Mouse (Mus musculus): ENCODE measurements around the gene Naa35. TPM values are rescaled to one million over a fixed set of nuclear protein-coding genes. Genes with fewer than 3 reads are reported as not detected.

Gene Naa35
- 10 to 100 TPM; 27.7 to 34.8 TPM for total RNA-seq (2021)
- long read RNA-seq, experiment 1, transcript Naa35-201 (23 exons, 3,793 nt) = major isoform, 23 of 31 reads
- long read RNA-seq, experiment 1, partial matches to known transcripts = 0 of 31 reads
- long read RNA-seq, experiment 1, other reads (novel, unspliced or antisense) = 8 of 31 reads
- long read RNA-seq, experiment 2, transcript Naa35-201 (23 exons, 3,793 nt) = major isoform, 25 of 28 reads
- long read RNA-seq, experiment 2, partial matches to known transcripts = 0 of 28 reads
- long read RNA-seq, experiment 2, other reads (novel, unspliced or antisense) = 3 of 28 reads

- DNase-seq = peak; percentile 99
Measured at GRCm38 (mm10) chr13:59584947-59585647, at the start of gene Naa35, which contains the start of gene Agtpbp1. Gene Naa35, plus strand, starts transcription at chr13:59585259. Gene Agtpbp1, minus strand, starts transcription at chr13:59585227.

DNA sequence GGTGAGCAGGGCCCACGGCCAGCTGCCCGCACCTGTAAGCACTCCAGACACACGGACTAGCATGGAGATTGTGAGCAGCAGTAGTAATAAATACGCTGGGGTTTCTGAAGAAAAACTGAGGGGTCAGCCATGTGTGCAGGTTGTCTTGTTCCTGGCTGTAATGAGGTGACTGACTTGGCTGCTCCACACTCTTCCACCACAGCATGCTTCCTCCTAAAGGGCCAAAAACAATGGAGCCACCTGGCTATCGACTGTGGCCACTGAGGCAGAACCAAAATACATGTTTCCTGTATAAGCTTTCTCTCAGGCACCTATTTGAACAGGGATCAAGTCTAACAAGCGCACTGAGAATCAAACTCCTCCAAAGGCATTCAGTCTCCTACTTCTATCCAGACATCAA lies 49.3 kb upstream of the Naa35 start:
- no peak for DNase-seq

DNA sequence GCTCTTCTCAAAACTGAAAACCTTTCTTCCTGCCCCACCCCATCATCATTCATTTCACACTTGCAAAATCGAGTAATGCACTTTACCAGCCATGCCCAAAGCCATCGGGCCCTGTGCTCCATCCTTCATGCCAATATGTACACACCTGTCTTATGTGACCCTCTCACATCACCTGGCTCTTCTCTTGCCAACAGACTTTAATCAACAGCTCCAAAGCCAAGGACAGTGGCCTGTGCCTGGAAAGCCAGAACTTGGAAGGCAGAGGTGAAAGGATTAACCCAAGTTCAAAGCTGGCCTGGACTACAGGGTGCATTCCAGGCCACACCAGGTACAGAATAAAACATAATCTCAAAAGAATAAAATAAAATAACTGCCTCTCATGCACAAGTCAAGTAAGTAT lies 48.4 kb upstream of the Naa35 start:
- no peak for DNase-seq

DNA sequence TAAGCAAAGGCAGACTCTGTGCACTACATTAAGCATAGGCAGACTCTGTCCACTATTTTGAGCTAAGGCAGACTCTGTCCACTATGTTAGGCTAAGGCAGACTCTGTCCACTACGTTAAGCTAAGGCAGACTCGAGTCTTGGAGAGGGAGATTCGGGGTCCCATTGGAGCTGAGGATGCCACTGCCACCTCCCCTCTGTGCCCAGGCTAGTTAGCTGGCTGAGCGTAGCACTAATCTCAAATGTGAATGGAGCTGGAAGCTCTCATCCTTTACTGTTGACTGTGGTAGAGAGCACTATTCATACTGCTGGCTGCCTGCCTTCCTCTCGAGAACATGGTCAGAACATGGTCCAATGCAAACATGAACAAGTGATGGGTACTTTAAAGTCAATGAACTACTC lies 46.4 kb upstream of the Naa35 start:
- DNase-seq = no peak

GRCm38 (mm10) chr13:59540030-59540429 lies 45.0 kb upstream of the Naa35 start:
- no peak for DNase-seq

DNA sequence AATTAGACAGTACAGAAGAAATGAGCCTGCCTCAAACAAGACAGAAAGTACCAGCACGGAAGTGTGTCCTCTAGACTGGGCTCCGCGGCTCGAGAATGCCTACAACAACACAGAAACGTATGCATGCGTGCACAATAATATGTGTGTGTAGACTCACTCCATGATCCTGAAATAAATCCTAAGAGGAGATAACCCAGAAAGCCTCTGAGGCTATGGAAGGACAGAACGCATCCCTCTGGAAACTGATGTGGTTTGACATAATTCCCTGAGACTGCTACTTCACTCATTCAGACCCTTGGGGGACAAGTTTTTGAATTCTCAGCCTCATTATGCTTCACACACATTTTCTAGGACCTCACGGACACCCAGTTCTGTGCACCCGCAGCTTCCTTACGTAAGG lies 42.6 kb upstream of the Naa35 start:
- no peak for DNase-seq

GRCm38 (mm10) chr13:59547091-59547490 lies 38.0 kb upstream of the Naa35 start:
- no peak for DNase-seq

- no peak for DNase-seq
Measured at GRCm38 (mm10) chr13:59547716-59548115, 37.3 kb upstream of the Naa35 start.

DNA sequence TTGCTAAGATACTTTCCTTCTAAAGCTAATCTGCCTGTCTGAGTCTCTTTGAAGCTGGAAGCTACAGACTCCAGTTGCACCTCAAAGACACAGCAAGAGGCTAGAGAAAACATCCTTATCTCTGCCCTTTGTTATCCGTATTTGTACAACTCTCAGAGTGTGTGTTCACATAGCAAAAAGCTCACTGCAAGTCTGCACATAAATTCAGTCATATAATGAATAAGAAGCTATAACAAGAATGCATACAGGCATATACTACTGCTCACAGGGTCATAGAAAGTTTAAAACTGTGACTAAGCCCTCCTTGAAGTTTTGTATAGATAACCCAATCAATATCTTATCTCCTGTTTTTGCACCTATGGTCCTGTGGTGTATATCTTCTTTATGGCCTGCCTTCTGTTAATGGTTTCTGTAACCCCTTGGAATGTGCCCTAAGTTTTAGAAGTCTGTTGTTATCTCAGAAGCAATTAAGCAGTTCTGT lies 35.7 kb upstream of the Naa35 start:
- DNase-seq = no peak

DNA sequence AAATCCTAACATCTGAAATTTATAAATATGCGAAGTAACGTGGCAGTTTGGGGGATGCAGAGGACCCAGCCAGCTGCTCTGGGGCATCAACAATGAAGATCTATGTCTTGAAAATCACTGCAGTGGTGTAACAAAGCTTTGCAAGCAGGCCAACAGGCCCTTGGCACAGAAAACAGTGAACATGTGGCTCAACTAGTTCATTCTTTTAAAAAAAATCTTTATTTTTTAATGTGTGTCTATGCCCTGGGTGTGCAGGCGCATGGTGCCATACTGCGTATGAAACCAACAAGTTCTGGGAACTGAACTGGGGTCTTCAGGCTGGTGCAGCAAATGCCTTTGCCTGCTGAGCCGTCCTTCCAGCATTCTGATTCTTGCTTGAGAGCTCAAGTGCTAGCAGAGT lies 32.8 kb upstream of the Naa35 start:
- no peak for DNase-seq

DNA sequence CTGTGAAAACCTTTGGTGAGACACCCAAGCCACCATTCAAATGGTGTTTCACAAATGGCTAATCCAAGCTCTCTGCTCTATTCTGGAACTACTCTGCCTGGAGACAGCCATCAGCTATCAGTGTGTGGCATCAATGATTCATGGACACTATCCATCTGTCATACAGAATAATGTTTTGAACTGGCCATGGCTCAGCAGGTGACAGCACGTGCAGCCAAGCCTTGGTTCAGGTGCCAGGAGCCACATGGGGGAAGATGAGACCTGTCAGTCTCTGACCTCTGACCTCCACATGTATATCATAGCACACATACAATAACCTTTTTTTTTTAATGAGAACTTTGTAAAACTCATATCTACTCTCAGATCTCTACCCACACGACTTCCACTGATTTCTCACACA lies 32.3 kb upstream of the Naa35 start:
- DNase-seq = no peak

DNA sequence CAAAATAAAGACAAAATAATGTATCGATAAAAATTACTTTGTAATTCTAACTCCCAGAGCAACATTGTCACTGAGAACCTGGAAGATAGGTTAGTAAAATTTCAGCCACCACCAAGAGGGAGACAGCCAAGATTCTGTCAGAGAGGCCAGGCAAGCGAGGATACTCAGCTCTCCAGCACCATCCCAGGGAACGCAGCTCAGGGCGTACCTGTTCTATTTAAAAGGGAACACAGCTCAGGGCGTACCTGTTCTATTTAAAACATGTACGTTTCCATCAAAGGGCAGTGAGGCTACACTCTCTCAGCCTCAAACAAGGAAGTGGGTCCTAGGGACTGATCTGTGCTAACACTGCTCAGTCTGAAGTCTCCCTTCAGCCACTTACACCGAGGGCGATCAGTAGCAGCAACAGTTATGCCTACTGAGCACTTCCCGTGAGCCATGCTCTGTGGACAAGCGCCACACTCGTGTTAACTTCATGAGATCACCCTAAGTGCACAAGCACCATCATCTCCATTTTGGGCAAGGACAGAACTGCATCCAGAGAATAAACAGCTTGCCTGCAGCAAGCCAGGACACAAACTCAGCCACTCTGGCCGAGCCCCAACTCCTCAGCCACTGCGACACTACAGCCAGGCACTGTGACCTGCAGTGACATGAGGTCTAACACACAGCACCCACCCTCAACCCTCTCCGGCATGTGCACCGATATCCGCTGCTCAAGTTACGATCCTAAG lies 30.1 kb upstream of the Naa35 start:
- DNase-seq = no peak

- DNase-seq = no peak
Measured at GRCm38 (mm10) chr13:59555613-59556192, 29.4 kb upstream of the Naa35 start.

DNA sequence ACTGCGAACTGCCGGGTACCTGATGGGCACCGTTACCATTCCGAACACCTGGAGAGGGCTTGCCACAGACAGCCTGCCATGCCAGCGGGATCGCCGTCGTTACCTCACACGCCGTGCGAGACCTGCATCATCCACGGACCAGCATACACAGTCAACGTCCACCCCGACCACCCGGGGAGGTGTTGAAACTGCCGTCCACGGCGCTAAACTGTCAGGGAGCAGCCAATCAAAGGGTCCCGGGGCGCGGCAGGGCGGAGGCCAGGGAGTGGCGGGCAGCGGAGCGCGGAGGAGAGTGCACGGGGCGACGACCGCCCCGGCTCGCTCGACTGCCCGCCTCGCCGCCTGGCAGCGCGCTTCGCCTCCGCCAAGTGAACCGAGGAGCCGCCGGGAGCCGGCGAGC lies 28.4 kb upstream of the Naa35 start:
- DNase-seq = peak; percentile 53

DNA sequence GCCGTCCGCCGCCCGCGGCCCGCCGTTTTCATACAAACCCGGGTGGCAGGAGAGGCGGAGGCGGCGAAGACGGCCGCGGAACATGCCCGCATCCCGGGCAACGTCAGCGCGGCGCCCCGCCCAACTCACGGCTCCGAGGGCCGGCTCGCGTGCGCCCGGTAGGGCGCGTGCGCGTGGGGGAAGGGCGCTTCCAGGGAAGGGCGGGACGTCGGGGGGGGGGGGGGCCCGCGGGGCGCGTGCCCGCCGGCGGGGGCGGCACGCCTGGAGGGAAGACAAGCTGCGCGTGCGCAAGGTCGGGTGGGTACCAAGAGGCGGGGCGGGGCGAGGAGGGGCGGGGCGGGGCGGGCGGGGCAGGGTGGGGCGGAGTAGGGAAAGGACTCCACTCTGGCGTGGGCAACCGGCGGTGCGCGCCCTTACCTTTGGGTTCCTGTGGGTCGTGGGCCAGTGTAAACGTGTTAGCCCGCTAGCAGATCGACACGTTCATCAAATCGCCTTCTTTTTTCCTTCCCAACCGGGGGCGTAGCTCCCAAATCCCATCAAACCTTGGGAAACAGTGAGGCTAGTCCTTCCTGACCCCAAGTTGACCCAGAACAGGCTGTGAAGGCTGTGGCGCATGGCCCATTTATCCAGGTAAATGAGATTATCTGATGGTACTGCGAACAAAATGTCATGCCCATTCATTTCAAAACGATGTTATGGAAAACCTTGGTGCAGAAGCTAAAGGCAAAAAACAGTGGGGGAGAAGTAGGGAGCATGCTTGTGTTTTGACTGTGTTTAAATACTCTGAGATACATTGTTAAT lies 27.7 kb upstream of the Naa35 start:
- DNase-seq = peak; percentile 90

- no peak for DNase-seq
Measured at GRCm38 (mm10) chr13:59558776-59559175, 26.3 kb upstream of the Naa35 start.

DNA sequence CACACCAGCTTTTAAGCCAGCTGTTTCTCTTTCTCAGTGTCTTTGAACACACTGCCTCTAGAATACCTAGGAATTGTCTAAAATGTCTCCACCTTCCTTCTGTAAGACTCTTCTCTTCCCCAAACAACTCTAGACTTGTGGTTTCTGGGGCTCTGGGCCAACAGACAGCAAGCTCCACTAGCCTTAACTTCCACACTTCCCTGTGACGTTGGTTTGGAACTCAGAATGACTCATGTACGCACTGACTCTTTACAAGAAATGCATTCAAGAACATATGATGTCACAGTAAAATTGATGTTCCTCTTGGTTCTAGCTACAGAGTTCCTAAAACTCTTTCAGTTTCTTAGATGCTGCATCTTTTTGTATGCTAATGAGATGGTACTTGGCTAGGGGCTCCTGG lies 22.6 kb upstream of the Naa35 start:
- no peak for DNase-seq

GRCm38 (mm10) chr13:59564505-59564904 lies 20.6 kb upstream of the Naa35 start:
- DNase-seq = no peak

- no peak for DNase-seq
Measured at GRCm38 (mm10) chr13:59564923-59565322, 20.1 kb upstream of the Naa35 start.

GRCm38 (mm10) chr13:59565945-59566520 lies 19.0 kb upstream of the Naa35 start:
- DNase-seq = no peak

GRCm38 (mm10) chr13:59571107-59571506 lies 14.0 kb upstream of the Naa35 start:
- no peak for DNase-seq

Measured in gastrocnemius, postnatal 10 days (tissue).